Mouse (Mus musculus): Measurements from ENCODE around the gene Asb3. TPM values are rescaled to one million over a fixed set of nuclear protein-coding genes. Genes with fewer than 3 reads are reported as not detected.
"Not testable (repeated sequence)": the region's sequence is repeated elsewhere in the genome, so short reads cannot be mapped to it uniquely, and the experiment has no call there.

Gene Asb3
- polyA plus RNA-seq, 1 experiment from 2014 or later = 21.9 TPM

DNA sequence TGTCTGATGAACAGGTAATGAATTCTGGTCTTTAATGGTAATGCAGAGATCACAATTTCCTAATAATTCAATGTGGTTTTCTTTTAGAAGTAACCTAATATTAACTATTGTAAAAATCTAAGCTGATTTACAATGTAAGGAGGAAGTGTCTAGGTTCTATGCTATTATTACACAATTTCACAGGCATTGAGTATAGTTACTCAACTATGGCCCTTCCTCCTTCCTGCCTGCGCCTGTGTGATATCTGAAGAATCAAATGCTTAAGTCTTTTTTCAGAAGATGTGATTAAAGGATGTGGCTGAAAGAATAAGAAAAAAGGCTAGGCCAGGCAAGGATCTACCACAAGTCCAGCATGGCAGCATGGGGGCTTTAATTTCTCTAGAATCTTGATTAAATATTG, 249.6 kb downstream of the Asb3 start:
- not testable (repeated sequence) for H3K4me1 ChIP-seq (ENCODE audit: control insufficient read depth, insufficient read depth, low read length); H3K4me2 ChIP-seq; H3K4me3 ChIP-seq (ENCODE audit: low read depth, low read length); ATAC-seq (replicated peaks; ENCODE audit: insufficient number of reproducible peaks, low FRiP score, low TSS enrichment); H3K27me3 ChIP-seq (ENCODE audit: control insufficient read depth, insufficient read depth, low read length); H3K9ac ChIP-seq (ENCODE audit: low read depth, low read length); H3K36me3 ChIP-seq (ENCODE audit: control insufficient read depth, insufficient read depth, low read length); H3K27ac ChIP-seq (ENCODE audit: low read depth, low read length); H3K9me3 ChIP-seq (replicated peaks; ENCODE audit: control insufficient read depth, low read length)
- 84% methylated on average over 1 of the region's 1 CpGs for WGBS (ENCODE audit: insufficient replicate concordance)

DNA sequence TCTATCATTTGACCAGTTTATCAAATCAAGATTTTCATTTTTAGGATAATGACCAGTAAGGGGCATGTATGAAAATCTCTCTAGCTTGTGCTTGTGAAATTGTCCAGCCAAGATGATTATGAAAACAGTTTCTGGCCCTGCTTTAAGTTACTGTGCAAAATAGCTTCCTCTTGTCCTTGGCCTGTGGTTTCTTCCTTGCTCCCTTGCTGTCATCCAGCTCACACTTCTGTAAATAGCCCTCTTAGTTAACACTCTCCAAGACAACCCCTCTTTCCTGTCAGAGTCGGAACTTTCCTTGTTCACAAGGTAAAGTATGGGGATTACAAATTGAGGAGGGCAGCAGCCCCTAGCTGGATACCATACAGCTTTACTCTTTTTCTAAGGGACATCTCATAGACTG, 253.2 kb downstream of the Asb3 start:
- not testable (repeated sequence) for H3K36me3 ChIP-seq (ENCODE audit: control insufficient read depth, insufficient read depth, low read length); H3K27me3 ChIP-seq (ENCODE audit: control insufficient read depth, insufficient read depth, low read length); H3K27ac ChIP-seq (ENCODE audit: low read depth, low read length); H3K9me3 ChIP-seq (replicated peaks; ENCODE audit: control insufficient read depth, low read length); ATAC-seq (replicated peaks; ENCODE audit: insufficient number of reproducible peaks, low FRiP score, low TSS enrichment); H3K4me2 ChIP-seq; H3K9ac ChIP-seq (ENCODE audit: low read depth, low read length); H3K4me1 ChIP-seq (ENCODE audit: control insufficient read depth, insufficient read depth, low read length); H3K4me3 ChIP-seq (ENCODE audit: low read depth, low read length)
- WGBS (ENCODE audit: insufficient replicate concordance) = 22% methylated on average over 1 of the region's 1 CpGs

Other genes starting within 250 kb of the Asb3 start
- gene Acyp2, start 235.8 kb upstream of the Asb3 start, polyA plus RNA-seq (2014; fragmentation: Nextera tagmentation; extraction: Ambion mirVana) = 25.0 and 26.2 TPM in 2 replicates
- 17.1 and 23.8 TPM in 2 replicates for gene Psme4, start 113.7 kb upstream of the Asb3 start, polyA plus RNA-seq (2014; fragmentation: Nextera tagmentation; extraction: Ambion mirVana)
- gene Gpr75, start 58 bp upstream of the Asb3 start, polyA plus RNA-seq (2014; fragmentation: Nextera tagmentation; extraction: Ambion mirVana) = 0.14 and 0.23 TPM in 2 replicates
- gene Erlec1, start 68.9 kb downstream of the Asb3 start, polyA plus RNA-seq (2014; fragmentation: Nextera tagmentation; extraction: Ambion mirVana) = 12.6 TPM in 2 replicates
- 16.7 and 17.2 TPM in 2 replicates for gene Chac2, start 100.9 kb downstream of the Asb3 start, polyA plus RNA-seq (2014; fragmentation: Nextera tagmentation; extraction: Ambion mirVana)

All from heart, embryonic 11.5 days (tissue).